Mouse (Mus musculus) neural tube, embryonic 14.5 days (tissue): ENCODE measurements around the gene Acbd4. TPM values are rescaled to one million over a fixed set of nuclear protein-coding genes. Genes with fewer than 3 reads are reported as not detected.

Experiments
- ATAC-seq: fragments of 200-750 bp; cut with Nextera tagmentation; 2 replicates; pipeline ENCODE4 v1.8.0; 2017; ENCODE audit warnings: low read depth, mild to moderate bottlenecking, moderate TSS enrichment, moderate library complexity
- H3K27ac ChIP-seq: fragments of 300-500 bp; sonication (generic); 2 replicates; pipeline ENCODE4 v1.5.1; 2014; ENCODE audit warnings: low read depth, mild to moderate bottlenecking, control low read depth, low read length, moderate library complexity, mixed read lengths
- H3K27me3 ChIP-seq: fragments of 300-500 bp; sonication (generic); 2 replicates; pipeline ENCODE4 v1.6.1; 2014; ENCODE audit warnings: low read length; ENCODE audit not compliant: control insufficient read depth, insufficient read depth
- H3K36me3 ChIP-seq: fragments of 300-500 bp; sonication (generic); 2 replicates; pipeline ENCODE4 v1.6.1; 2014; ENCODE audit warnings: low read length, mixed read lengths; ENCODE audit not compliant: control insufficient read depth, insufficient read depth
- H3K4me1 ChIP-seq: fragments of 300-500 bp; sonication (generic); 2 replicates; pipeline ENCODE4 v1.6.1; 2014; ENCODE audit warnings: low read length; ENCODE audit not compliant: control insufficient read depth, insufficient read depth
- H3K4me2 ChIP-seq: fragments of 300-500 bp; sonication (generic); 2 replicates; pipeline ENCODE4 v1.6.1; 2014; ENCODE audit warnings: mild to moderate bottlenecking, low read depth, low read length, control low read depth
- H3K4me3 ChIP-seq: fragments of 300-500 bp; sonication (generic); 2 replicates; pipeline ENCODE4 v1.5.1; 2014; ENCODE audit warnings: low read depth, low read length, control low read depth, mixed read lengths
- H3K9ac ChIP-seq: fragments of 300-500 bp; sonication (generic); replicated peaks from 2 replicates; pipeline ENCODE4 v1.6.1; 2014; ENCODE audit warnings: low read depth, mild to moderate bottlenecking, control low read depth, low read length, mixed read lengths
- H3K9me3 ChIP-seq: fragments of 300-500 bp; sonication (generic); 2 replicates; pipeline ENCODE4 v1.6.1; 2016; ENCODE audit warnings: low read length; ENCODE audit not compliant: control insufficient read depth
- WGBS: fragments of 180-500 bp; shearing (Covaris S2); extraction: QIAGEN DNeasy Blood & Tissue Kit; methylation state at CpG from one replicate; pipeline ENCODE4 v1.1.7; 2014; 5-methylcytosine and 5-hydroxymethylcytosine counted together
- polyA plus RNA-seq: library from polyadenylated mRNA; unstranded; fragments of >200 nt; fragmentation: Nextera tagmentation; extraction: Ambion mirVana; gene quantifications from 2 replicates; pipeline ENCODE4 v1.2.1, GENCODE M21; 2014

Acbd4 gene
- polyA plus RNA-seq, 1 experiment from 2014 or later = 8.1 TPM

DNA sequence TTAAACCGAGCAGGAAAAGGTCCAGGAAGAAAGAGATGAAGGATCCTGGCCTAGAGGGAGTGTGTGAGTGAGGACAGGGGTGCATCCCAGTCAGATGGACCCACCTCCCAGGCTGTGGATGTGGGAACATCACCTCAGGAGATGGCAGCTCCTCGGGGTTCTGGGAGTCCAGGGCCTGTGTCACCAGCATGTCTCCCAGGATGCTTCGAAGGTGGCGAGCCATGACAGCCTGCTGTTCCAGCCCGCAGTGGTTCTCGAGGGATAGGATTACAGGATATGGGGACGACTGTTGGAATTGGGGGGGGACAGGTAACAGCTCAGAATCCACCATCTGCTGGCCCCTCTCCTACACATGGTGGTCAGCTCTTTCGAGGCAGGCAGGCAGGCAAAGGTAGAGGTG lies 24.9 kb upstream of the Acbd4 start:
- Histone ChIP-seq H3K9me3 (no peaks in the 10 kb centered on the region), H3K27ac (no peak overlapping the region), H3K36me3 (no peaks in the 10 kb centered on the region), H3K27me3 (peaks cover 10% of the 10 kb centered on the region; the same call in 1 of the 2 replicates), H3K4me2 (no peak overlapping the region), H3K9ac (no peak overlapping the region), H3K4me3 (no peak overlapping the region), H3K4me1 (peaks cover 9% of the 10 kb centered on the region; the same call in 1 of the 2 replicates)
- 84% methylated on average over 8 of the region's 8 CpGs for whole genome bisulfite sequencing
- ATAC-seq = no peak

DNA sequence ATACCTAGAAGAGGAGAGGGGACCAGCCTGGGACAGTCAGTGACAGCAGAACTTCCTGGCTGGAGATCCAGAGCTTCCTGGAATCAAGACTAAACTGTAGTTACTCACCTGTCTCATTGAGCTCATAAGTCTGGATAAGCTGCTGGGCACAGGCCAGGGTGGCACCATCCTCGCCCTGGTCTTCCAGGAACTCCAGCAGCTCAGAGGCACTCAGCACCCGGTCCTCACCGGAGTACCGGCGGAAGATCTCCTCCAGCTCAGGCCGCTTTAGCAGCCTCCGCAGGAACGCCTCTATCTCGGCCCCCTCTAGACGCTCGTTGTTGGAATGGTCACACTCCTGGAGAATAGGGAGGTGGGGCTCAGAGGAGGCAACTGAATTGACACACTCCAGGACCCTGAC lies 23.4 kb upstream of the Acbd4 start:
- no peak overlapping the region for H3K4me3 ChIP-seq
- H3K27me3 ChIP-seq = peaks cover 14% of the 10 kb centered on the region
- no peaks in the 10 kb centered on the region for H3K9me3 ChIP-seq
- H3K27ac ChIP-seq = no peak overlapping the region
- H3K4me1 ChIP-seq = peaks cover 9% of the 10 kb centered on the region; the same call in 1 of the 2 replicates
- ATAC-seq = no peak
- no peaks in the 10 kb centered on the region for H3K36me3 ChIP-seq
- 83% methylated on average over 11 of the region's 11 CpGs for WGBS
- H3K9ac ChIP-seq = no peak overlapping the region
- H3K4me2 ChIP-seq = no peak overlapping the region

GRCm38 (mm10) chr11:103080323-103081091 lies 21.0 kb upstream of the Acbd4 start:
- Histone ChIP-seq H3K9me3 (no peaks in the 10 kb centered on the region), H3K4me3 (peak overlapping the region; percentile 18), H3K27me3 (peaks cover 14% of the 10 kb centered on the region), H3K9ac (no peak overlapping the region; the same call in 1 of the 2 replicates), H3K4me2 (peak overlapping the region; percentile 44), H3K36me3 (no peaks in the 10 kb centered on the region), H3K27ac (no peak overlapping the region), H3K4me1 (peaks cover 9% of the 10 kb centered on the region; the same call in 1 of the 2 replicates)
- WGBS = 1% methylated on average over 42 of the region's 43 CpGs
- ATAC-seq = peak; percentile 41; the same call in 1 of the 2 replicates

DNA sequence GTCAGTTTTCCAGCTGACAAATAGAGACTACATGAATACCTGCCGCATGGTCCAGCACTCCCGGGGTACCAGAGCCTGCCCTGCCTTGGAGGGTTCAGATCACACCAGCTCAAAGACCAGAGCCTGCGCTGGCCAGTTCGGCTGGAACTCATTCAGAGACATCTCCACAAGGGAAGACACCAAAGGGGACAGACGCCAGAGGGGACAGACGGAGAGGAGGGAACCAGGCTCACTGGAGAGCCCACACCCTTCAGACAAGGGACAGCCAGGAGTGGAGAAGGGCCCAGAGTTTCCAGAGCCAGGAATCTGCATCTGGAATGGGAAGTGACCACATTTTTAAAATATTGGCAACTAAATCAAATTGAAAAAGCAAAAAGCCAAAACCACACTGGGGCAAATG lies 19.9 kb upstream of the Acbd4 start:
- Histone ChIP-seq H3K4me1 (peaks cover 9% of the 10 kb centered on the region; the same call in 1 of the 2 replicates), H3K9ac (no peak overlapping the region), H3K36me3 (no peaks in the 10 kb centered on the region), H3K4me3 (no peak overlapping the region), H3K4me2 (no peak overlapping the region), H3K27ac (no peak overlapping the region), H3K27me3 (peaks cover 14% of the 10 kb centered on the region), H3K9me3 (no peaks in the 10 kb centered on the region)
- WGBS = 54% methylated on average over 6 of the region's 6 CpGs
- no peak for ATAC-seq

GRCm38 (mm10) chr11:103093306-103093705 lies 8.2 kb upstream of the Acbd4 start:
- no peaks in the 10 kb centered on the region for H3K9me3 ChIP-seq
- H3K27me3 ChIP-seq = no peaks in the 10 kb centered on the region
- no peak for ATAC-seq
- no peaks in the 10 kb centered on the region for H3K4me1 ChIP-seq
- no peak overlapping the region for H3K4me2 ChIP-seq
- H3K36me3 ChIP-seq = no peaks in the 10 kb centered on the region
- WGBS = 92% methylated on average over 7 of the region's 7 CpGs
- H3K9ac ChIP-seq = no peak overlapping the region
- no peak overlapping the region for H3K4me3 ChIP-seq
- no peak overlapping the region for H3K27ac ChIP-seq

DNA sequence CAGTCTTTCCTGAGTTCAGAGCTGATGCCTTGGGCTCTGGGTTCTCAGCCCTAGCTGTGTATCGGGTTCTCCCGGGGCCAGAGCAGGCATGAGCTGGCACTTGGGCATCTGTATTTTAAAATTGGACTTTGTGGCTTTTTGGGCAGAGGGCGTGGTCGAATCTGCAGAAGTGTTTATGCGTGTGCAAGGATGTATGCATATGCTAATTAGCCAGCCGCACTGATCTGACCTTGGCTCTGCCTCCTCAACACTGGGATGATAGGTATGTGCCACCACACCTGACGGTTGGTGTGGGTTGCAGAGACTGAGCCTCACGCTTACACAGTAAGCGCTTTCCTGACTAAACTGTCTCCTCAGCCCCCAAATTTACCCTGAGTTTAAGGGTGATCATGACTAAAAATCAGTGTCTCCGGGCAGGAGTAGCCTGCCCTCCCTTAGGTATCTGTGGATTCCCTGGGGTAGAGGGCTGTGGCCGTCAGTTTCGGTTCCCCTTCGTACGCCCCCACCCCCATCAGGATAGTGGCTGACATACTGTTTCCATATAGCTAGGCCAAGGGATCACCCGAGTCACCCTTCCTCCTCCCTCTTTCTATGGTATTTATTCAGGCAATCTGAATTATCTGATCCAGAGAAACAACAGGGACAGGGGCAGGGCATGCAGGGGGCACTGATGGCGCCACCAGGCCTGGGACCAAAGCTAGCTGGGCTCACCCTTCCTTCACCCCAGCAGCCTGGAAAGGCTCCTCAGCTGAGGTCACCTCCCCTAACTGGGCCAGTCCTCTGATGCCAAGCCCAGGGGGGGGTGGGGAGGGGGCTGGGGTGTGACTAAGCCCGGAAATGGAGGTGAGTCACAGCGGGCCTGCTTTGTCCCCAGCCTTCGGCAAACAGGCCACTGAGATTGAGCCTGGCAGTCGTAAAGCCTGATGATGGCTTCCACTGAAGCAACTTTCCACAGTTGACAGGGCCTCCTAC lies 7.3 kb upstream of the Acbd4 start:
- H3K9ac ChIP-seq = no peak overlapping the region
- WGBS = 62% methylated on average over 20 of the region's 20 CpGs
- no peak for ATAC-seq

GRCm38 (mm10) chr11:103095107-103095670 lies 6.3 kb upstream of the Acbd4 start:
- H3K4me3 ChIP-seq = no peak overlapping the region
- H3K9ac ChIP-seq = no peak overlapping the region
- H3K27me3 ChIP-seq = peaks cover 7% of the 10 kb centered on the region; the same call in 1 of the 2 replicates
- H3K4me2 ChIP-seq = no peak overlapping the region
- no peak for ATAC-seq
- H3K27ac ChIP-seq = no peak overlapping the region
- H3K9me3 ChIP-seq = no peaks in the 10 kb centered on the region
- no peaks in the 10 kb centered on the region for H3K4me1 ChIP-seq
- no peaks in the 10 kb centered on the region for H3K36me3 ChIP-seq
- WGBS = 27% methylated on average over 9 of the region's 9 CpGs

More for the DNA sequence above, 7.3 kb upstream of the Acbd4 start:
- no peaks in the 10 kb centered on the region for H3K36me3 ChIP-seq
- H3K9me3 ChIP-seq = no peaks in the 10 kb centered on the region
- no peak overlapping the region for H3K27ac ChIP-seq
- H3K4me1 ChIP-seq = no peaks in the 10 kb centered on the region
- no peaks in the 10 kb centered on the region; the same call in 1 of the 2 replicates for H3K27me3 ChIP-seq
- no peak overlapping the region for H3K4me3 ChIP-seq
- H3K4me2 ChIP-seq = no peak overlapping the region

DNA sequence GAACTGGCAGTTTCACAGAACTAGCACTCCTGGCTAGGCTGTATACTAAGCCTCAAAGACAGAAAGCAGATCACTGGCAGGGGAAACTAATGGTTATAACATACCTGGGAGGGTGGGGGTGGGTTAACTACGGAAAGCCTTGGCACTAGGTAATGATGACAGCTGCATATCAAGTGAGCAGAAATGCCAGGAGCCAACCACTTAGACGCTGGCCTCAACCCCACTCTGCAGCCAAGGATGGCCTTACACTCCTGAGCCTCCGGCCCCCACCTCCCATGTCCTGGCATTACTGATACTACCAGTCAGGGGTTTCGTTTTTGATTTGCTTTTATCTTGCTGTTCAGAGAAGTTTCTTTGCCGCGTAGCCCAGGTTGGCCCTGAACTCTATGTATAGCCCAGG lies 5.7 kb upstream of the Acbd4 start:
- H3K4me2 ChIP-seq = no peak overlapping the region
- H3K4me1 ChIP-seq = no peaks in the 10 kb centered on the region
- H3K27ac ChIP-seq = no peak overlapping the region
- 87% methylated on average over 6 of the region's 6 CpGs for WGBS
- H3K36me3 ChIP-seq = no peaks in the 10 kb centered on the region
- ATAC-seq = no peak
- H3K9ac ChIP-seq = no peak overlapping the region
- H3K9me3 ChIP-seq = no peaks in the 10 kb centered on the region
- peaks cover 10% of the 10 kb centered on the region; the same call in 1 of the 2 replicates for H3K27me3 ChIP-seq
- no peak overlapping the region for H3K4me3 ChIP-seq
